Mouse (Mus musculus) MEL (cell line): ENCODE data around the gene Trim56. TPM values are rescaled to one million over a fixed set of nuclear protein-coding genes. Genes with fewer than 3 reads are reported as not detected.
A peak's percentile ranks its signal among the peaks of the same experiment; 100 is the strongest.

Experiments used
- DNase-seq: peaks from one replicate; pipeline ENCODE4 v3.0.0; 2011; ENCODE audit warnings: low read depth, low spot score
- H3K27ac ChIP-seq: 2 replicates; pipeline ENCODE4 v1.5.1; 2012; ENCODE audit warnings: low read depth, mild to moderate bottlenecking, control low read depth, low read length, moderate library complexity; ENCODE audit not compliant: control insufficient read depth
- H3K27me3 ChIP-seq, 2 experiments: fragments of 150-350 bp in 1 of 2; sonication (generic) in 1 of 2; 2 replicates each; pipeline ENCODE4 v1.6.1; 2012; ENCODE audit warnings: low read length in 2 of 2, mild to moderate bottlenecking in 2 of 2, improper control_type of control experiment in 1 of 2, moderate library complexity in 1 of 2; ENCODE audit not compliant: insufficient read depth in 2 of 2, control insufficient read depth in 1 of 2
- H3K36me3 ChIP-seq, 2 experiments: 2 replicates each; pipeline ENCODE4 v1.6.1; 2012 to 2014; ENCODE audit warnings: low read length in 2 of 2, improper control_type of control experiment in 1 of 2, inconsistent platforms in 1 of 2, mild to moderate bottlenecking in 1 of 2; ENCODE audit not compliant: insufficient read depth in 2 of 2, control insufficient read depth in 1 of 2
- H3K4me1 ChIP-seq, 2 experiments: fragments of 150-350 bp in 1 of 2; sonication (generic) in 1 of 2; 2 replicates each; pipeline ENCODE4 v1.6.1; 2012; ENCODE audit warnings: low read length in 2 of 2, improper control_type of control experiment in 1 of 2, mild to moderate bottlenecking in 1 of 2; ENCODE audit not compliant: insufficient read depth in 2 of 2, control insufficient read depth in 1 of 2
- H3K4me3 ChIP-seq, 2 experiments: fragments of 150-350 bp in 1 of 2; sonication (generic) in 1 of 2; 2 replicates each; pipeline ENCODE4 v1.5.1; 2012; ENCODE audit warnings: low read depth in 2 of 2, low read length in 2 of 2, mild to moderate bottlenecking in 2 of 2, moderate library complexity in 2 of 2, control low read depth in 1 of 2, improper control_type of control experiment in 1 of 2; ENCODE audit not compliant: control insufficient read depth in 1 of 2, insufficient read depth in 1 of 2
- H3K79me2 ChIP-seq: 2 replicates; pipeline ENCODE4 v1.6.1; 2012; ENCODE audit warnings: mild to moderate bottlenecking, low read length, moderate library complexity; ENCODE audit not compliant: control insufficient read depth, poor library complexity, insufficient read depth
- H3K9ac ChIP-seq: 2 replicates; pipeline ENCODE4 v1.6.1; 2012; ENCODE audit warnings: low read depth, mild to moderate bottlenecking, control low read depth, low read length, moderate library complexity; ENCODE audit not compliant: control insufficient read depth, poor library complexity, severe bottlenecking
- H3K9me3 ChIP-seq: fragments of 150-350 bp; sonication (generic); replicated peaks from 2 replicates; pipeline ENCODE4 v1.6.1; 2012; ENCODE audit warnings: mild to moderate bottlenecking, low read length, improper control_type of control experiment, moderate library complexity; ENCODE audit not compliant: insufficient read depth
- CHD1 ChIP-seq: IDR thresholded peaks from 2 replicates; pipeline ENCODE4 v1.6.1; 2012; ENCODE audit warnings: low read depth, mild to moderate bottlenecking, inconsistent platforms, low read length, improper control_type of control experiment
- CHD2 ChIP-seq: IDR thresholded peaks from 2 replicates; pipeline ENCODE4 v1.6.1; 2011; ENCODE audit warnings: low read length, improper control_type of control experiment
- GABPA ChIP-seq: IDR thresholded peaks from 2 replicates; pipeline ENCODE4 v1.6.1; 2012; ENCODE audit warnings: low read depth, mild to moderate bottlenecking, inconsistent platforms, low read length, improper control_type of control experiment, moderate library complexity
- HCFC1 ChIP-seq: IDR thresholded peaks from 2 replicates; pipeline ENCODE4 v1.6.1; 2012; ENCODE audit warnings: low read depth, mild to moderate bottlenecking, inconsistent platforms, low read length, improper control_type of control experiment, moderate library complexity
- MAX ChIP-seq: IDR thresholded peaks from 2 replicates; pipeline ENCODE4 v1.6.1; 2011; ENCODE audit warnings: low read length, improper control_type of control experiment
- MAZ ChIP-seq: IDR thresholded peaks from 2 replicates; pipeline ENCODE4 v1.6.1; 2012; ENCODE audit warnings: low read depth, mild to moderate bottlenecking, inconsistent platforms, low read length, improper control_type of control experiment
- MXI1 ChIP-seq: IDR thresholded peaks from 2 replicates; pipeline ENCODE4 v1.6.1; 2011; ENCODE audit warnings: mild to moderate bottlenecking, low read depth, low read length, improper control_type of control experiment
- MYB ChIP-seq: IDR thresholded peaks from 2 replicates; pipeline ENCODE4 v1.6.1; 2011; ENCODE audit warnings: mild to moderate bottlenecking, low read depth, low read length, improper control_type of control experiment
- MYC ChIP-seq: IDR thresholded peaks from 2 replicates; pipeline ENCODE4 v1.6.1; 2011; ENCODE audit warnings: low read depth, mild to moderate bottlenecking, low read length, improper control_type of control experiment, moderate library complexity
- POLR2A ChIP-seq, 2 experiments: IDR thresholded peaks; 2 replicates each; pipeline ENCODE4 v1.6.1; 2011 to 2012; ENCODE audit warnings: low read length in 2 of 2, mild to moderate bottlenecking in 2 of 2, control low read depth in 1 of 2, improper control_type of control experiment in 1 of 2, low read depth in 1 of 2, moderate library complexity in 1 of 2; ENCODE audit not compliant: control insufficient read depth in 1 of 2, insufficient read depth in 1 of 2, poor library complexity in 1 of 2
- POLR2AphosphoS5 ChIP-seq: IDR thresholded peaks from 2 replicates; pipeline ENCODE4 v1.6.1; 2012; ENCODE audit warnings: low read depth, borderline replicate concordance, mild to moderate bottlenecking, inconsistent platforms, low read length, moderate library complexity, mixed read lengths
- TBP ChIP-seq: IDR thresholded peaks from 2 replicates; pipeline ENCODE4 v1.8.0; 2011; ENCODE audit warnings: low read depth, low read length, improper control_type of control experiment
- TCF12 ChIP-seq: IDR thresholded peaks from 2 replicates; pipeline ENCODE4 v1.6.1; 2014; ENCODE audit warnings: low read depth, mild to moderate bottlenecking, inconsistent platforms, low read length, improper control_type of control experiment, moderate library complexity
- USF1 ChIP-seq: IDR thresholded peaks from 2 replicates; pipeline ENCODE4 v1.6.1; 2014; ENCODE audit warnings: low read depth, mild to moderate bottlenecking, inconsistent platforms, low read length, improper control_type of control experiment, moderate library complexity
- ZKSCAN1 ChIP-seq: IDR thresholded peaks from 2 replicates; pipeline ENCODE4 v1.6.1; 2012; ENCODE audit warnings: low read depth, mild to moderate bottlenecking, inconsistent platforms, low read length, improper control_type of control experiment, moderate library complexity
- ZMIZ1 ChIP-seq: IDR thresholded peaks from 2 replicates; pipeline ENCODE4 v1.6.1; 2012; ENCODE audit warnings: low read depth, mild to moderate bottlenecking, inconsistent platforms, low read length, improper control_type of control experiment, moderate library complexity
- polyA plus RNA-seq, 2 experiments: library from polyadenylated mRNA; stranded (reverse) in 1 of 2; unstranded in 1 of 2; fragments of >175 nt in 1 of 2; fragments of >200 nt in 1 of 2; gene quantifications; 2 replicates each; pipeline versions ENCODE4 v1.2.1 to v1.2.4; 2012; ENCODE audit warnings: low replicate concordance in 2 of 2, low read depth in 1 of 2; ENCODE audit not compliant: insufficient read length in 2 of 2, insufficient read depth in 1 of 2, missing spikeins in 1 of 2
- total RNA-seq: library from RNA; depleted of rRNA; stranded (reverse); fragments of 300-350 nt; gene quantifications from 2 replicates; pipeline ENCODE4 v1.2.3, GENCODE M21; 2012

The Trim56 gene
- total and polyA plus RNA-seq, 3 experiments: 21.8 to 75.8 (median 22.8) TPM

GRCm38 (mm10) chr5:137109941-137110593 lies 5.9 kb downstream of the Trim56 start:
- TF ChIP-seq POLR2A (IDR thresholded peaks at IDR 0.05; ENCODE audit: control insufficient read depth in 1 of 2, insufficient read depth in 1 of 2, low read depth in 1 of 2, low read length in 2 of 2, poor library complexity in 1 of 2): peak in 1 of 2 experiments; percentile 37; a peak in 1 of 4 replicates
- TF ChIP-seq ZMIZ1: no peak
- peak; percentile 27; the same call in 1 of the 2 replicates for TF ChIP-seq POLR2AphosphoS5
- peaks cover 20% of the 10 kb centered on the region for H3K79me2 ChIP-seq

DNA sequence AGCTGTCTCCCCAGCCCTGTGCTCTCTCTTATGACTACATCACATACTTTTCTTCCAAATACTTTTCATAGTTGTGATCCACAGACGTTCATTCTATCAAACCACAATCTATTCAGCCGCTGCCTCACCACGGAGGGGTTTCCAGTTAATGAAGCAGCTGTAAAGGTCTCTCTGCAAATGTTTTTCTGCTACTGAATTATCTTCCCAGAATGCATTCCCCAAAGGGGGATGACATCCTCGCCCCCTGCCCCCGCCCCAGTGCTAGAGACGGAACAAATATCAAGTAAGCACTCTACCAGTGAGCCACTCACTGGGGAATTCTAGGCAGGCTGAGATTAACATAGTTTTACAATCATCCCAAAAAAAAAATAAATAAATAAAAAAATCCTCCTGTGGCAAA lies 7.9 kb downstream of the Trim56 start:
- peaks cover 6 to 14% of the 10 kb centered on the region in 2 experiments; a peak in 3 of 4 replicates for H3K4me1 ChIP-seq
- DNase-seq: no peak
- H3K27ac ChIP-seq: no peak overlapping the region
- H3K36me3 ChIP-seq: peaks cover 0 to 10% of the 10 kb centered on the region in 2 experiments; a peak in 3 of 4 replicates
- H3K4me3 ChIP-seq: no peak overlapping the region
- H3K27me3 ChIP-seq: no peaks in the 10 kb centered on the region
- H3K9me3 ChIP-seq: no peaks in the 10 kb centered on the region
- H3K9ac ChIP-seq: no peak overlapping the region
- no peak for TF ChIP-seq TBP
- TF ChIP-seq TCF12: no peak
- TF ChIP-seq, all 39 proteins: peak for 0
- H3K79me2 ChIP-seq: peaks cover 4% of the 10 kb centered on the region; the same call in 1 of the 2 replicates

More at GRCm38 (mm10) chr5:137109941-137110593, 5.9 kb downstream of the Trim56 start:
- H3K4me3 ChIP-seq: no peak overlapping the region
- H3K36me3 ChIP-seq: peaks cover 0 to 7% of the 10 kb centered on the region in 2 experiments
- H3K9ac ChIP-seq: no peak overlapping the region
- no peaks in the 10 kb centered on the region for H3K9me3 ChIP-seq
- H3K27me3 ChIP-seq: no peaks in the 10 kb centered on the region
- H3K27ac ChIP-seq: no peak overlapping the region
- H3K4me1 ChIP-seq: peaks cover 0 to 16% of the 10 kb centered on the region in 2 experiments; a peak in 3 of 4 replicates
- no peak for DNase-seq

GRCm38 (mm10) chr5:137107670-137108069 lies 8.3 kb downstream of the Trim56 start:
- Histone ChIP-seq H3K79me2 (peaks cover 1% of the 10 kb centered on the region), H3K9me3 (no peaks in the 10 kb centered on the region), H3K27ac (no peak overlapping the region), H3K9ac (no peak overlapping the region), H3K4me1 (peaks cover 6 to 16% of the 10 kb centered on the region in 2 experiments; a peak in 3 of 4 replicates), H3K4me3 (no peak overlapping the region), H3K36me3 (peaks cover 0 to 10% of the 10 kb centered on the region in 2 experiments; a peak in 3 of 4 replicates), H3K27me3 (no peaks in the 10 kb centered on the region)
- TF ChIP-seq MXI1 (no peak), ZKSCAN1 (no peak), USF1 (no peak), POLR2A (IDR thresholded peaks at IDR 0.05; ENCODE audit: control insufficient read depth in 1 of 2, insufficient read depth in 1 of 2, low read depth in 1 of 2, low read length in 2 of 2, poor library complexity in 1 of 2) (no peak), GABPA (no peak), MYC (no peak), HCFC1 (no peak), MAX (no peak), CHD1 (no peak), CHD2 (no peak), POLR2AphosphoS5 (no peak), MAZ (no peak), MYB (no peak)
- DNase-seq: no peak
